Mouse (Mus musculus) neutrophil, adult 5-6 weeks (primary cell): ENCODE results near the gene Uba7. TPM values are rescaled to one million over a fixed set of nuclear protein-coding genes. Genes with fewer than 3 reads are reported as not detected.
A peak's percentile ranks its signal among the peaks of the same experiment; 100 is the strongest.

Source experiments
- ATAC-seq: fragments of 151-379, 151-347 bp; 2 replicates; pipeline ENCODE4 v1.8.0; 2017; ENCODE audit warnings: mild to moderate bottlenecking, moderate TSS enrichment; ENCODE audit not compliant: insufficient number of reproducible peaks, poor library complexity, low FRiP score, severe bottlenecking; ENCODE audit errors: extremely low read depth
- total RNA-seq: library from RNA; stranded (forward); fragments of 200-1000 nt; gene quantifications from 2 replicates; pipeline ENCODE4 v1.2.3, GENCODE M21; 2017

The Uba7 gene
- total RNA-seq, 1 experiment from 2014 or later, result 211 TPM

GRCm38 (mm10) chr9:107960928-107961327 lies 14.4 kb upstream of the Uba7 start:
- no peak for ATAC-seq

DNA sequence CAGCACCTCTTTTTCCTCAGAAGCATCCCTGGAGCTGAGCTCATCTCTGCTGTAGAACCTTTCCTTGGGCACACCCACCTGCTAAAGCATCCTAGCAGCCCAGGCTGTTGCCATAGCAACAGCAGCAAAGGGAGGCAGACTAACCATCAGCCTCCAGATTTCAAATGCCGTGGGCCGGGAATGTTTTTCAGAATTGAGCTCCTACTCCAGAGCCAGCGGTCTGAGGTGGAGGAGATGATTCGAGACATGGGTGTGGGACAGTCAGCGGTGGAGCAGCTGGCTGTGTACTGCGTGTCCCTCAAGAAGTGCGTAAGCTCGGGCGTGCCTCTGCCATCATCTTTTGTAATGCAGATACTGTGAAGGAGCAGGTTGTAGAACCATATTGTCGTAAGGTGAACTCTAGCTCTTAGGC lies 13.9 kb upstream of the Uba7 start:
- ATAC-seq, result no peak

GRCm38 (mm10) chr9:107961881-107962280 lies 13.4 kb upstream of the Uba7 start:
- no peak for ATAC-seq

GRCm38 (mm10) chr9:107962916-107963315 lies 12.4 kb upstream of the Uba7 start:
- no peak for ATAC-seq

GRCm38 (mm10) chr9:107963700-107964099 lies 11.6 kb upstream of the Uba7 start:
- ATAC-seq, result peak; percentile 61

DNA sequence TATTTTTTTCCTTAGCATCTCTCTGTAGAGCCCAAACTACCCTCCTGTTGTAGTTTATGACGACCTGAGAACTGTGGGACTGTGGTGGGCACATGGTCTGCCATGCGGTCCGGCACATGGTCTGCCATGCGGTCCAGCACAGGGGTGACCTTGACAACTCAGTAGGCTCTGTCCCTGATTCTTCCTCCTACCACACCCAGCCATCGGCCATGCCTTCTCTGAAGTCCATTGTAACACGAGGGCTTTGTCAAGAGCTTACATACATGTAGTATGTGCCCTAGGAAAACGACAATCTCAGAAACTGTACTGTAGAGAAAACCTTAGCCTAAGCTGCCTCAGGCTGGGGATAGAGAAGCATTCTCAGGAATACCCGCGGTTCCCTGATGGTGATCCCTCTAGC lies 10.6 kb upstream of the Uba7 start:
- no peak for ATAC-seq

DNA sequence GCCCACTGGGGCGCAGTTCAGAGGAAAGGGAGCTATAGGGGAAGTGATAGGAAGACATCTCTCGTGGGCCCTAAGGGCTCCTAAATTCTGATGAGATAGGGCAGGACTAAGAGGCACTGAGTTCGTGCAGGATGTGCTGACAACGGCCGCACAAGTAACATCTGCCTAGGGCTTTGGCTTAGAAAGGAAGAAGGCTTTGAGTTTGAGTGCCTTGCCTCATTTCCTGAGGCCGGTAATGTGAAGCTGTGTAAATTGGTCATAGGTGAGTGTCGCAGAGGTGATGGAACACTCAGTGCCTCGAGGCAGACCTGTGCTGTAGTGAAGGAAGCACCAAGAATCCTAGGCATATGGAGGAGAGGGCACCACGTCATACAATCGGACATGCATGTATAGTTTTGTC lies 8.6 kb upstream of the Uba7 start:
- ATAC-seq, result no peak

DNA sequence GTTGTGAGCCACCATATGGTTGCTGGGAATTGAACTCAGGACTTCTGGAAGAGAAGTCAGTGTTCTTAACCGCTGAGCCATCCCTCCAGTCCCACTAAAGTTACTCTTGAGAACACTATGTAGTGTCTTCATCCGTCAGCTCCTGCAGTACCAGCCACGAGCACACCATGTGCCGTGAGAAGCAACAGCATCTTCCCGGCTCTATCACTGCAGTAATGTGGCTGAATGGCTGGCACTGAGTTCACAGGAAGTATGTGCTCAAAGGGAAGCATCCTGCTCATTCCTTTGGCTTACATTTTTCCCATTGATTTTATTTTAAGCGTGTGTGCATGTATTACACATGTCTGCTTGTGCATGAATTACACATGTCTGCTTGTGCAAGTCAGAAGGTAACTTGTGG lies 7.9 kb upstream of the Uba7 start:
- ATAC-seq, result no peak

DNA sequence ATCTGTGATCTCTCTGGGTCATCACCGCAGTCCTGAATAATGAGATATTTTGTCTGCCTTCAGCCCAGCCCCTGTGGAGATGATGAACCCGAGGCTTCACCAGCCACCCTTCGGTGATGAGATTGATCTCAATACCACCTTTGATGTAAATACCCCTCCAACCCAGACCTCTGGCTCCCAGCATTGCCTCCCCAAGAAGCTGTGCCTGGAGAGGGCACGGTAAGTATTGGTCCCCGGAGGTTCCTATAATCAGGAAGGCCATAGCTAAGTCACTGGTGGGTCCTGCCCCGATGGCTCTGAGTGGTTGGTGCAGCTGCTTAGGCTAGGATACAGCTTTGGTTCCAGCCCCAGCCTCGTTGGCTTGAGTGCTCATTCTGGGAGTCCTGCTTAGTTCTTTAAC lies 6.8 kb upstream of the Uba7 start:
- ATAC-seq, result no peak

DNA sequence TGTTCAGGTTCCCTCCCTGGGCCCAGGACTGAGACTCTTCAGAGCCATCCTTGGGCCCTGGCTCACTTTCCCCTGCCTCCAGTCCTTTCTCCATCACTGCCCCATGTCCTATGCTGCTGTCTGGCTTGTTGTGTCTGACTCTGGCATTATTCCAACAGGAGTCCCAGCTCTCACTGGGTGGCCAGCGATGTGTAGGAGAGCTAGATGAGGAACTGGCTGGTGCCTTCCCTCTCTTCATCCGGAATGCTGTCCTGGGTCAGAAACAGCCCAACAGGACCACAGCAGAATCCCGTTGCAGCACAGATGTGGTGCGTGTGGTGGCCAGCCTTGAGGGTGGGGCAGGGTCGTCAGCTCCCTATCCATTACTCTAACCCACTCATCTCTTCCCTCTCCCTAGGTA lies 5.0 kb upstream of the Uba7 start:
- ATAC-seq, result no peak

- no peak for ATAC-seq
These were observed 3.4 kb upstream of the Uba7 start for GRCm38 (mm10) chr9:107971690-107972541.

DNA sequence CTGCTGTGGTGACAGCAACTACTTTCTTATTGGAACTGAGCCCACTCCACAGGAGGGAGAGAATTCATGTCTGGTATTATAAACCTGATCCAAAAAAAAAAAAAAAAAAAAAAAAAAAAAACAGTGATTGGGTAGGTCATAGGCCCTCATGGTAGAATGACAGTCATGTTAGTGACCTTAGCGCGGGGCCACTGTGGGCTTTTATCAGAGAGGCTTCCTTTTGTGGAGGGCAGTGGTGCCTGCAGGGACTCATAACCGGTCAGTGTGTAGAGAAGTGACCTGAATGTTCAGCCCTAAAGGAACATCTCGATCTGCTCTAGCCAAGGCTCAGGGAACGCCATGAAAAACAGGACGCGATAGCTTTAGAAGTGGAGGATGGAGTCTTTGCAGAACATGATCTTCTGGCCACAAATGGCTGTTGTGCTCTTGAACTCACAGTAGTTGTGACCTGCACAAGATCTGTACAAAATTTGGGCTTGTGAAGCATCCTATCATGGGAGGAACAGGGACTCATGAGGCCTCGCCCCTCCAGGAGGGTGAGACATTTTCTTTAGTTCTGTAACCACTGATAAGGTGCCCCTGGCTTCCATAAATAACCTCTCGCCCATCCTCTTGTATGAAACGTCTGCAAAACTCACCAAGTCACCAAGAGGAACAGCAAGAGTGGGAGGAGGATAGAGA lies 674 bp upstream of the Uba7 start:
- no peak for ATAC-seq

GRCm38 (mm10) chr9:107978815-107979214 lies 3.5 kb downstream of the Uba7 start:
- no peak for ATAC-seq

GRCm38 (mm10) chr9:107981684-107982605 lies 6.6 kb downstream of the Uba7 start:
- no peak for ATAC-seq

GRCm38 (mm10) chr9:107982681-107983346 lies 7.5 kb downstream of the Uba7 start, which contains the start of gene Gm20661:
TSS of gene Gm20661 (plus strand) at chr9:107983058.
- no peak for ATAC-seq

- no peak for ATAC-seq
These were observed 8.2 kb downstream of the Uba7 start for GRCm38 (mm10) chr9:107983421-107983890.

DNA sequence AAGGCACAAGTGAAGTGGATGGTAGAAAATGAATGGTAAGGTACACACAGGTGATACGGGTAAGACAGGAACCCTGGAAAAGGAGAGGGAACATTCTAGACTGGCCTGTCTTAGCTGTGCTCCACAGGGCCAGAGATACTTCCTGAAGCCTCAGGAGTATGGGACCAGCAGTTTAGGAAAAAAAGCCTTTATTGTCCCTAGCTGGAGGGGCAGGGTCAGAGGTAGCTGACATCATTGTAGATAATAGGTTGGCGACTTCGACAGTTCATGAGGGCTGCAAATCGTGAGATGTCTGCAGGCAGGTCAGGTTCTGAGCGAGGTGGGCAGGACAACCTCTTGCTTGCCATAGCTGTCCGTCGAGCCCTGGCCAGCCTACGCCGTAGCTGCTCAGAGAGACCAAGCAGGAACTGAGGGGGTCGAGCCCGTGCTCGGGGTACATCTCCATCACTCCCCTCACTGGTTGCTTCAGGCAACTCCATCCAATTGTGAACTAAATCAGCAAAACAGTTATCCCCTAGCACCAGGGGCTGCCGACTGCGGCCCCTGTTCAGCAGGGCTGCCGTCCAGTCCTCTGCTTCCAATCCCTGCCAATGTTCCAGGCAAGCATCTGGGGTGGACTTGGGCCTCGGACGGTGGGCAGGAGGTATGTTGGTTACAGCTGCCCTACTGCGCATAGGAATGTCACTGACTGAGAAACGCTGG lies 8.9 kb downstream of the Uba7 start:
- ATAC-seq, result no peak

- ATAC-seq, result no peak
These were observed 9.4 kb downstream of the Uba7 start for GRCm38 (mm10) chr9:107984754-107985055.
